Mouse (Mus musculus) embryonic fibroblast, embryonic 13.5 days (primary cell): Measurements from ENCODE around the gene Primpol.

Experiments
- CTCF ChIP-seq: IDR thresholded peaks from 2 replicates; pipeline ENCODE4 v1.5.1; 2011; ENCODE audit warnings: mild to moderate bottlenecking, control low read depth, low read length, moderate library complexity, borderline replicate concordance; ENCODE audit not compliant: insufficient read depth
- POLR2A ChIP-seq: IDR thresholded peaks from 2 replicates; pipeline ENCODE4 v1.6.1; 2011; ENCODE audit warnings: low read depth, mild to moderate bottlenecking, control low read depth, low read length, moderate library complexity

- TF ChIP-seq CTCF (no peak), POLR2A (no peak)
Observed at GRCm38 (mm10) chr8:46588663-46589062, 28.3 kb downstream of the Primpol start.
